Mouse (Mus musculus): ENCODE data around the gene Ptch2. TPM values are rescaled to one million over a fixed set of nuclear protein-coding genes. Genes with fewer than 3 reads are reported as not detected.
A peak's percentile ranks its signal among the peaks of the same experiment; 100 is the strongest.

Gene Ptch2
- polyA plus RNA-seq, 1 experiment from 2014 or later, result 2.7 TPM

DNA sequence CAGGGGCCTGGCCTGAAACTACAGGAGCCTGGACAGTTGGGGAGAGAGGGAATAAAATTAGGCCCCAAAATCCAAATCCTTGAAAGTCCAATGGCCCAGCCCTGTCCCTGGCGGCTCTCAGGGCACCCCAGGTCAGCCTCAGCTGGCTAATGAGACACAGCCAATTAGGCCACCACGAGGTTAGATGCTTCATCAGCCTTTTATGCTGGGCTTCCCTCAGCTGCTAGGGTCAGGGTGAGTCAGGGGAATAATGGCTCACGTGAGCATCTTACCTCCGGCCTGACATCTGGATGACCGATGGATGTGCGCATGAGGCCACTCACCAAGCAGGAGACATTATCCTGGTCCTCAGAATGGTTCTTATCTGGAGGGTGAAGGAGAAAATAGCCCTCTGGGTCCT, 34.9 kb downstream of the Ptch2 start:
- WGBS, result 76% methylated on average over 6 of the region's 6 CpGs
- H3K9me3 ChIP-seq (replicated peaks), result no peaks in the 10 kb centered on the region
- peaks cover 32% of the 10 kb centered on the region for H3K27me3 ChIP-seq (replicated peaks)
- no peak overlapping the region for H3K4me2 ChIP-seq
- no peak for ATAC-seq (ENCODE audit: insufficient number of reproducible peaks, low FRiP score)
- H3K9ac ChIP-seq, result no peak overlapping the region
- H3K36me3 ChIP-seq, result peaks cover 13% of the 10 kb centered on the region
- no peak overlapping the region for H3K27ac ChIP-seq (ENCODE audit: poor library complexity, severe bottlenecking)
- H3K4me3 ChIP-seq, result no peak overlapping the region
- peaks cover 20% of the 10 kb centered on the region for H3K4me1 ChIP-seq (replicated peaks)

DNA sequence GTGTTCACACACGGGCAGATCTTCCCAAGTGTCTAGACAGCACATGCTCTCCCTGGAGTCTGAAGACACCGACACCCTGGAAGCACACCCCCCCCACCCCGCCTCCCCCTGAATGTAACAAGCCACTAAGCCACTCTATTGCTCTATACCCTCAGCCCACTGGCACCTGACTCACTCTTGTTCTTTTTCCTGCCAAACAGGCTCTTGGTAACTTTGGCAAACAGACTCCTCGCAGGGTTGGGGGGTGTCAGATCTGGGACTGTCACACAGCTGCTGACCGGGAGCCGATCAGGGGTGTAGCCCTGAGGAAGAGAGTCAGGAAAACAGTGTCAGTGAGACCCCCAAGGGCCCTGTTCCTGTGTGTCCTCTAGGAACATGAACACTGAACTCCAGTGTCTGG, 35.3 kb downstream of the Ptch2 start:
- H3K4me2 ChIP-seq, result no peak overlapping the region
- H3K4me3 ChIP-seq, result no peak overlapping the region
- H3K9me3 ChIP-seq (replicated peaks), result no peaks in the 10 kb centered on the region
- H3K27ac ChIP-seq (ENCODE audit: poor library complexity, severe bottlenecking), result no peak overlapping the region
- H3K36me3 ChIP-seq, result peaks cover 13% of the 10 kb centered on the region
- WGBS, result 67% methylated on average over 6 of the region's 6 CpGs
- H3K9ac ChIP-seq, result no peak overlapping the region
- H3K27me3 ChIP-seq (replicated peaks), result peaks cover 32% of the 10 kb centered on the region
- H3K4me1 ChIP-seq (replicated peaks), result peaks cover 19% of the 10 kb centered on the region
- no peak for ATAC-seq (ENCODE audit: insufficient number of reproducible peaks, low FRiP score)

DNA sequence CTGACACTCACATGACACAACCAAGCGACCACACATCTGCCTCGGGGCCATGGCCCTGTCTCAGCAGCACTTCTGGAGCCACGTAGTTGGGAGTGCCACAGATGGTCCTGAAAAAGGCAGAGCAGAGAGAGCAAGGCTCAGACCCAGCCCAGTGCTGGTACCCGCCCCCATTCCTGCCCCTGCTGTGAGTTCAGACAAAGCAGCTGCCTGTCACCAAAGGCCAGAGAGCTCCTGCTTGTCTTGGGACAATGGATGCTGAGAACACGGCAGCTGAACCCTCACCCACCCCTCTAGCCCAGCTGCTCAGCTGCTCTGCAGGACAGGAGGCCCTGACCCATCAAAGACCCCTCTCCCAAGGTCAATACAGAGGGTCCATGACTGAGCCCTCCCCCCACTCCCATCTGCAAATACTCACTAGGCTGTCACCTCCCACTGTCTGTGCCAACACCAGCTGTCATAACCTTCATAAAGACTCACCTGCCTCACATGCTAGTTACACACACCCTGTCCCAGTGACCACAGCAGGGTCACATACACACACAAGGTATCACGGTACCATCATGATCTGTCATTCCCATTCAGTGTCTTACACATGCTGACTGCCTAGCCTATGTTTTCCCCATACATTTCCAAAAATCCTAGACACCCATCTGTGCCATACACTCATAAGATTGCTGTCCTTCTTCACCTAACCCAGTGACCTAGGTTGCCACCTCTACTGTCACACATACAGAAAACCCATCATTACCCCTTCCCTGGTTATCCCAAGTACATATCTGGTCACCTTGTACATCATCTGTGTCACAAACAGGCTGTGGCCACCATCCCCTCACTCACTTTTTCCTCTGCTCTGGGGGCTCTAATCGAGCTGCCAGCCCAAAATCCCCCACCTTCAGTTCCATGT, 36.3 kb downstream of the Ptch2 start:
- H3K9me3 ChIP-seq (replicated peaks), result no peaks in the 10 kb centered on the region
- no peak overlapping the region for H3K27ac ChIP-seq (ENCODE audit: poor library complexity, severe bottlenecking)
- H3K27me3 ChIP-seq (replicated peaks), result peaks cover 32% of the 10 kb centered on the region
- 31% methylated on average over 7 of the region's 7 CpGs for WGBS
- H3K4me2 ChIP-seq, result peak overlapping the region; percentile 94
- no peak for ATAC-seq (ENCODE audit: insufficient number of reproducible peaks, low FRiP score)
- H3K9ac ChIP-seq, result no peak overlapping the region
- H3K36me3 ChIP-seq, result peaks cover 13% of the 10 kb centered on the region
- H3K4me3 ChIP-seq, result peak overlapping the region; percentile 77
- peaks cover 15% of the 10 kb centered on the region for H3K4me1 ChIP-seq (replicated peaks)

DNA sequence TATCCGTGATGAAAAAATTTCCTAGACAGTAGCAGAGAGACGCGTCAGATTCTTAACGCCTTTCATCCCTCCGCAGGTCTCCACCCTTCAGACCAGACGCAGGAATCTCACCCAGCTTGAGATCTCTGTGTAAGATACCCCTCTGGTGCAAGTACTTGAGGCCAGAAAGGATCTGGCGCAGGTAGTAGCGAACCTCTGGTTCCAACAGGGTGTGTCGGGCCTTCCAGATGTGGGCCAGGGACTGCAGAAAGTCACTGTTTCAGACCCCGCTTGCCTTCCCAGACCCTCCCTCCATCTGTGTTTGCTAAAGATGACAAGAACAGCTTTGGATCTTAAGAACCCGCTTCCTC, 36.9 kb downstream of the Ptch2 start:
- Histone ChIP-seq H3K9ac (peak overlapping the region; percentile 80), H3K4me2 (peak overlapping the region; percentile 94), H3K36me3 (peaks cover 13% of the 10 kb centered on the region), H3K9me3 (replicated peaks) (no peaks in the 10 kb centered on the region), H3K4me3 (peak overlapping the region; percentile 77), H3K4me1 (replicated peaks) (peaks cover 15% of the 10 kb centered on the region), H3K27me3 (replicated peaks) (peaks cover 32% of the 10 kb centered on the region), H3K27ac (ENCODE audit: poor library complexity, severe bottlenecking) (no peak overlapping the region)
- no peak for ATAC-seq (ENCODE audit: insufficient number of reproducible peaks, low FRiP score)
- WGBS, result 18% methylated on average over 11 of the region's 11 CpGs

DNA sequence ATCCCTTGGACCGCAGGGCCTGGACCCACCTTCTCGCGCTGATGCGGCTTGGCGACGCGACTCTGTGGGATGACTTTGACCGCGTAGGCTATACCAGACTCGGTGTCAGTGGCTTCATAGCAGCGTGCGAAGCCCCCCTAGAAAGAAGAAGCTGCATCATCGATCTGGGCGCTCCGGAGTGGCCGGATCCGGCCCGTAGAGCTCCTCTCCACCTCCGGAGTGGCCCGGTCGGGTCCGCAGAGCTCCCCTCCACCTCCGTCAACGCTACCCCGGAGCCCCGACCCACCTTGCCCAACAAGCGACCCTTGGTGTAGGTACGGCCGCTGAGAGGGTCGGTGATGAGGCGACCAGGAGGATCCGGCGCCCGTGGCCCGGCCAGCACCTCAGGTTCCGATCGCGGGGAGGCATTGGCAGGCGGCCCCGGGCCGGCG, 37.5 kb downstream of the Ptch2 start:
- peaks cover 15% of the 10 kb centered on the region for H3K4me1 ChIP-seq (replicated peaks)
- peak overlapping the region; percentile 80 for H3K9ac ChIP-seq
- WGBS, result under 1% methylated on average over 42 of the region's 42 CpGs
- H3K27ac ChIP-seq (ENCODE audit: poor library complexity, severe bottlenecking), result no peak overlapping the region
- peak overlapping the region; percentile 77 for H3K4me3 ChIP-seq
- peak overlapping the region; percentile 94 for H3K4me2 ChIP-seq
- peaks cover 9% of the 10 kb centered on the region for H3K36me3 ChIP-seq
- ATAC-seq (ENCODE audit: insufficient number of reproducible peaks, low FRiP score), result peak; percentile 36
- no peaks in the 10 kb centered on the region for H3K9me3 ChIP-seq (replicated peaks)
- peaks cover 29% of the 10 kb centered on the region for H3K27me3 ChIP-seq (replicated peaks)

DNA sequence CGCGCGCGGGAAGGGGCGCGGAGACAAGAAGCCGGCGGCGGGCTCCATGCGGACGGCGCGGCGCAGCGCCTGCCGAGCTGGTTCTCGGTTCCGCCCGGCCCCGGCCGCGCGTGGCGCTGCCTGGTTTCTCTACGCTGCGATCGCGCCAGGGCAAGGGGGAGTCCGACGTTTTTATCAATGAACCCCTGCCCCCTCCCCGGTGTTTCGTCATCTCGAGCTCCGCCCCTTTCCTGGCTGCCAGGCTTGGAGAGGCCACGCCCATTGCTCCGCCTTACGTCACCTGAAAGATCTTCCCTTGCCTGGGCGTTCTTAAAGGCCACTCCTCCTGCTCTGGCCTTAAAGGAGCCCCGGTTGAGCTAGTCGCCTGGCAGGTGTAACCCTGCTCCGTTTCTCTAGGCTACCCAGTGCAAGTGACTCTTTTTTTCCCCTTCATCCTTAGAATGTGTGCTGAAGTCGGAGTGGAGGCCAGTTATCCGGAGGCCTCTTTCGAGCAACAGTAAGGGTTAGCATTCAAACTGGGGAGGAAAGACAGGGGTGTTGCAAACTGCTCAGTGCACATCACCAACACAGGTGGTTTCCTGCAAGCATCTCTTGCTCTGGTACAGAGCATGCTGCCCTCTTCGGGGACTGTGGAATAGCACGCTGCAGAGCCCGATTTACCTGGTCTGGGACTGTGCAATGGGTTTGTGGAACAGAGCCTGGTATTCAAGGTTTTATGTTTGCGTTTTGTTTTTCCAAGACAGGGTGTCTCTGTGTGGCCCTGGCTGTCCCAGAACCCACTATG, 38.1 kb downstream of the Ptch2 start, which contains the start of gene Plk3:
TSS of gene Plk3 (minus strand) at position 147 of the 784 bp plus-strand sequence.
- Histone ChIP-seq H3K36me3 (0 out of 2 replicates have a peak, but pooled peaks cover 2% of the 10 kb centered on the region), H3K27ac (ENCODE audit: poor library complexity, severe bottlenecking) (no peak within 1 kb of the TSS), H3K4me2 (peak within 1 kb of the TSS; percentile 94), H3K9me3 (replicated peaks) (no peaks in the 10 kb centered on the region), H3K4me1 (replicated peaks) (peaks cover 15% of the 10 kb centered on the region), H3K9ac (peak within 1 kb of the TSS; percentile 80), H3K4me3 (peak within 1 kb of the TSS; percentile 77), H3K27me3 (replicated peaks) (peaks cover 29% of the 10 kb centered on the region)
- WGBS, result 2% methylated on average over 44 of the region's 48 CpGs
- peak; percentile 89 for ATAC-seq (ENCODE audit: insufficient number of reproducible peaks, low FRiP score)

DNA sequence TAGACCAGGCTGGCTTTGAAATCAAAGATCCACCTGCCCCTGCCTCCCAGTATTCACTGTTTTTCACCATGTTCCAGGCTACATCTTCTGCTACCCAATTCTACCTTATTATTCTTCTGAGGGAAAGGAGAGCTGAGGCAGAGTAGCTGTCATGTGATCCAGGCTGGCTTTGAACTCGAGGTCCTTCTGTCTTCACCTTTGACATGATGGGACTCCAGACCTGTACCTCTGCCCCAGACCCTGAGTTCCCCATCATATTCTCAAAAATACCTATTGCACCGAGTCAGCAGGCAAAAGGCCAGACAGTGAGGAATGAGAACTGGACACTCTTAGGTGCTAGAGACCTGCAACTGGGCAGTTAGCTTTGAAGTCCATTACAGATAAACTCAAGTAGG, 38.7 kb downstream of the Ptch2 start:
- WGBS, result 24% methylated on average over 2 of the region's 2 CpGs
- Histone ChIP-seq H3K9ac (0 out of 2 replicates have a peak overlapping the region, but pooled peaks have one; percentile 80), H3K4me1 (replicated peaks) (peaks cover 15% of the 10 kb centered on the region), H3K4me3 (no peak overlapping the region), H3K27me3 (replicated peaks) (peaks cover 29% of the 10 kb centered on the region), H3K4me2 (peak overlapping the region; percentile 94), H3K27ac (ENCODE audit: poor library complexity, severe bottlenecking) (no peak overlapping the region), H3K9me3 (replicated peaks) (no peaks in the 10 kb centered on the region), H3K36me3 (no peaks in the 10 kb centered on the region)
- ATAC-seq (ENCODE audit: insufficient number of reproducible peaks, low FRiP score), result no peak

DNA sequence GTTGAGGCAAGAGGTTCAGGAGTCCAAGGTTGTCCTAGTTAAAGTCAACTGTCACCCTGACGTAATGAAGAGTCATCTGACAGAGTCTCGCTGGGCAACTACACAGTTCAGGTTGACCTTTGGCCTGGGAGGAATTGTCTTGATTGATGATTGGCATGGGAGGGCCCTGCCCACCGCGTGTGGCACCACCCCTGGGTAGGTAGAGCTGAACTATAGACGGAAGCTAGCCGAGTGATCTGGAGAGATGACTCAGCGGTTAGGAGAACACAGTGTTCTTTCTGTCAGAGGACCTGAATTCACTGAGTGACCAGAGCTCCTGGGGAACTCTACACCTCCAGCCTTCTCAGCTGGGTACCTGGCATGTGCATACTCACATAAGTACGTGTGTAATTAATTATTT, 40.2 kb downstream of the Ptch2 start:
- peaks cover 15% of the 10 kb centered on the region for H3K4me1 ChIP-seq (replicated peaks)
- H3K36me3 ChIP-seq, result no peaks in the 10 kb centered on the region
- H3K9me3 ChIP-seq (replicated peaks), result no peaks in the 10 kb centered on the region
- H3K9ac ChIP-seq, result no peak overlapping the region
- H3K4me2 ChIP-seq, result no peak overlapping the region
- 28% methylated on average over 8 of the region's 8 CpGs for WGBS
- H3K27ac ChIP-seq (ENCODE audit: poor library complexity, severe bottlenecking), result no peak overlapping the region
- H3K4me3 ChIP-seq, result no peak overlapping the region
- peaks cover 20% of the 10 kb centered on the region for H3K27me3 ChIP-seq (replicated peaks)
- peak; percentile 43 for ATAC-seq (ENCODE audit: insufficient number of reproducible peaks, low FRiP score)

DNA sequence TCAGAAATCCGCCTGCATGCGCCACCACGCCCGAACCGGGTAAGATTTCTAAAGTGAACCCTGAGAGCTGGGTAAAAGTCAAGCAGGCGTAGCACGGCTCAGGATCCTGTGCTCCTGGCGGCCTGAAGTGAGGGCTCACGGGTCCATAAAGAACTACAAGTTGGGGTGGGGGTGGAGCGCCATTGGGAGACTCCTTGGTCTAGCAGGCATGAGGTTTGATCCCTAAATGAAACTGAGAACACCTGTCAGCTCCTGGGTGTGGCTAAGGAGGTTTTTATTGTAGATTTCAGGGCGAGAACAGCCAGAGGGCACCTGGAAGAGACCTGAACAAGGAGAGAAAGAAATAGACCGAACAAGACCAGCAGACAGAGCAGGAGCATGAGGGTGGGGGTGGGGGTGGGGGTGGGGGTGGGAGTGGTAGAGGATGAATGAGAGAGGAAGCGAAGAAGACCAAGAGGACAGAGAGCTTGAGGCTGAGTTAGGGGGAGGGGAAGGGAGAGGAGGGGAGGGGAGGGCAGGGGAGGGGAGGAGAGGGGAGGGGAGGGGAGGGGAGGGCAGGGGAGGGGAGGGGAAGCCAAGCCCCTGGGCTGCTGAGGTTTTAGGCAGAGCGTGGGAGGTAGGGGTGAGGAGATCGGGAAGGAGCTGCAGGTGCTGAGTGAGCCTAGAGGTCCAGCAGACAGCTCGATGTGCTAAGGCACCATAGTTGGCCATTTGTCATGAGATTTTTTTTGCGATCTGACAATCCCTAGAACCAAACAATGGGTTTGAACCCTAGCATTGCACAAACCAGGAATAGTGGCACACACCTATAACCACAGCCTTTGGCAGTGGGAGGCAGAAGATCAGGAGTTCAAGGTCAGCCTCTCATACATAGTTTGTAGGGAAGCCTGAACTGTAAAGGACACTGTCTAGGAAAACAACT, 42.7 kb downstream of the Ptch2 start:
- no peaks in the 10 kb centered on the region for H3K36me3 ChIP-seq
- WGBS, result 64% methylated on average over 16 of the region's 17 CpGs
- no peak for ATAC-seq (ENCODE audit: insufficient number of reproducible peaks, low FRiP score)

DNA sequence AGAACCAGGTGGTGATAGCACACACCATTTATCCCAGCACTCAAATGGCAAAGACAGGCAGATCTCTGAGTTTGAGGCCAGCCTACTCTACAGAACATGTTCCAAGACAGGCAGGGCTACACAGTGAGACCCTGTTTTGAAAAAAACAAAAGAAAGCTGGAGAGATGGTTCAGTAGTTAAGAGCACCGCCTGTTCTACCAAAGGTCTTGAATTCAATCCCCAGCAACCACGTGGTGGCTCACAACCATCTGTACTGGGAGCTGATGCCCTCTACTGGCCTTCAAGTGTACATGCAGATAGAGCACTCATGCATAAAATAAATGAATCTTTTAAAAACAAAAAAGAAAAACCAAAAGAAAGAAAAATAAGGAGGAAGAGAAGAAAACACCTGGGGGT, 43.3 kb downstream of the Ptch2 start:
- Histone ChIP-seq H3K27me3 (replicated peaks) (no peaks in the 10 kb centered on the region), H3K36me3 (no peaks in the 10 kb centered on the region), H3K27ac (ENCODE audit: poor library complexity, severe bottlenecking) (no peak overlapping the region), H3K9me3 (replicated peaks) (no peaks in the 10 kb centered on the region), H3K4me3 (no peak overlapping the region), H3K4me2 (no peak overlapping the region), H3K4me1 (replicated peaks) (peaks cover 8% of the 10 kb centered on the region), H3K9ac (no peak overlapping the region)
- WGBS, result 4% methylated on average over 2 of the region's 2 CpGs
- ATAC-seq (ENCODE audit: insufficient number of reproducible peaks, low FRiP score), result no peak

More for the DNA sequence above, 42.7 kb downstream of the Ptch2 start:
- no peak overlapping the region for H3K27ac ChIP-seq (ENCODE audit: poor library complexity, severe bottlenecking)
- H3K27me3 ChIP-seq (replicated peaks), result no peaks in the 10 kb centered on the region
- H3K9me3 ChIP-seq (replicated peaks), result no peaks in the 10 kb centered on the region
- H3K4me2 ChIP-seq, result no peak overlapping the region
- H3K9ac ChIP-seq, result no peak overlapping the region
- H3K4me3 ChIP-seq, result no peak overlapping the region
- peaks cover 10% of the 10 kb centered on the region for H3K4me1 ChIP-seq (replicated peaks)
